8 mouse cellular contexts compared by ENCODE assay signal in the genomic region with DNA sequence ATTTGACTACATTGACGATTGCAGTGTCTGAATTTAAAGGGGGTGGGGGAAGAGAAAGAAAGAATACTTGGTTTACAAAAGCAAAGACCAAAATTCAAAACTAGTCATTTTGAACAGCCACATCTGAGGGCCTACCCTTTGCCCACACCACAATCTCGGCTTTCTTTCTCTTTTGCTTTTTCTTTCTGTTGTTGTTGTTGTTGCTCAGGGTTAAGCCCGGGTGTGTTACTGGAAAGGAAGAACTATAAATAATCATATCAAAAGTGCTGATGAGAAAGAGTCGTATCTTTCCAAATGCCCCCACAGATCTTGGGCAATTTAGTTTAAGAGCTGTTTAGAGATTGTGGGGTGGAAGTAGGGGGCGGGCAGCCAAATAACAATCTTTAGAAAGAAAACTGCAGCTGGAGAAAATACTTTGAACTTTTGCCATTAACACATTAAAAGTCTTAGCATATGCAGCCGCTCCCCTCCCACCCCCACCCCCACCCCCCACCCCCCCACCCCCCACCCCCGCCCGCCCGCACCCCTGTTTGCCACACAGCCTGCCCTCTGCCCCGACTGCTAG. TPM values are rescaled to one million over a fixed set of nuclear protein-coding genes. Genes with fewer than 3 reads are reported as not detected.
A peak's percentile ranks its signal among the peaks of the same experiment; 100 is the strongest.
DNase-seq lines count a peak whose midpoint lies in the region; ATAC-seq and TF ChIP-seq lines count a peak whose summit lies in the region.

No protein-coding gene starts in this region.

- ATAC-seq in liver, embryonic 13.5 days (ENCODE audit: low read depth) = no peak
- no peak for ATAC-seq in erythroblast, adult 5-6 weeks (replicated peaks; ENCODE audit: low FRiP score, poor library complexity, severe bottlenecking)

- peak overlapping the region; percentile 99 for H3K27ac ChIP-seq in cerebellum, adult 2 months (ENCODE audit: insufficient read depth, low read length)
- peak overlapping the region; percentile 51; the same call in 1 of the 2 replicates for H3K27ac ChIP-seq in spleen, adult 2 months (ENCODE audit: insufficient read depth, low read length)
- peak overlapping the region; percentile 29; the same call in 1 of the 2 replicates for H3K27ac ChIP-seq in liver, embryonic 13.5 days

- H3K36me3 ChIP-seq in spleen, adult 2 months (ENCODE audit: control insufficient read depth, insufficient read depth, low read length) = peaks cover 28% of the 10 kb centered on the region
- peaks cover 87% of the 10 kb centered on the region for H3K36me3 ChIP-seq in liver, embryonic 13.5 days

- WGBS in cerebellum, adult 2 months = 9% methylated on average over 10 of the region's 10 CpGs
- 49% methylated on average over 10 of the region's 10 CpGs for WGBS in spleen, adult 2 months
- WGBS in liver, embryonic 13.5 days (ENCODE audit: insufficient replicate concordance) = 48% methylated on average over 10 of the region's 10 CpGs

- no peak for DNase-seq in cerebellum, adult 2 months
- DNase-seq in cerebellum, adult 9-11 months = no peak
- DNase-seq in spleen, adult 2 months (ENCODE audit: low read depth in 1 of 2, low spot score in 2 of 2) = no peak
- DNase-seq in spleen, postnatal 4 days (ENCODE audit: low spot score in 2 of 2) = no peak
- DNase-seq in liver, embryonic 13.5 days = no peak
- no peak for DNase-seq in adrenal gland, adult 2 months
- DNase-seq in lung, adult 18-20 months = no peak

- no peaks in the 10 kb centered on the region for H3K9me3 ChIP-seq in liver, embryonic 13.5 days (replicated peaks)

- H3K9ac ChIP-seq in liver, embryonic 13.5 days = 0 out of 2 replicates have a peak overlapping the region, but pooled peaks have one; percentile 26

- peaks cover 66% of the 10 kb centered on the region for H3K4me1 ChIP-seq in cerebellum, adult 2 months (ENCODE audit: control insufficient read depth, insufficient read depth, low read length)
- peaks cover 39% of the 10 kb centered on the region for H3K4me1 ChIP-seq in spleen, adult 2 months (ENCODE audit: control insufficient read depth, insufficient read depth, insufficient read length)
- peaks cover 97% of the 10 kb centered on the region for H3K4me1 ChIP-seq in liver, embryonic 13.5 days (replicated peaks)

- 0 out of 2 replicates have a peak overlapping the region, but pooled peaks have one; percentile 10 for H3K4me2 ChIP-seq in liver, embryonic 13.5 days

- peak overlapping the region; percentile 61 for H3K4me3 ChIP-seq in cerebellum, adult 2 months (replicated peaks; ENCODE audit: insufficient read depth, low read depth, low read length)
- H3K4me3 ChIP-seq in spleen, adult 2 months (ENCODE audit: extremely low read depth, insufficient read depth, insufficient read length) = no peak overlapping the region
- H3K4me3 ChIP-seq in liver, embryonic 13.5 days (replicated peaks) = no peak overlapping the region

- no peak for TF ChIP-seq POLR2A in cerebellum, adult 2 months (IDR thresholded peaks at IDR 0.05; ENCODE audit: borderline replicate concordance, insufficient read depth, low read length)
- TF ChIP-seq POLR2A in spleen, adult 2 months (IDR thresholded peaks at IDR 0.05; ENCODE audit: low read depth, low read length) = no peak

- H3K27me3 ChIP-seq in cerebellum, adult 2 months (ENCODE audit: control insufficient read depth, insufficient read depth, low read length) = no peaks in the 10 kb centered on the region
- H3K27me3 ChIP-seq in spleen, adult 2 months (ENCODE audit: control insufficient read depth, insufficient read depth, low read length) = no peaks in the 10 kb centered on the region
- H3K27me3 ChIP-seq in liver, embryonic 13.5 days = no peaks in the 10 kb centered on the region

- no peak for TF ChIP-seq CTCF in cerebellum, adult 2 months (IDR thresholded peaks at IDR 0.05; ENCODE audit: borderline replicate concordance, insufficient read depth, low read depth, low read length)
- no peak for TF ChIP-seq CTCF in spleen, adult 2 months (IDR thresholded peaks at IDR 0.05; ENCODE audit: extremely low read depth, insufficient read depth, insufficient read length, insufficient replicate concordance)

RNA-seq across cellular contexts. Expression of gene Zmynd8, which starts 20.7 kb away (rescaled TPM):
- polyA plus RNA-seq in cerebellum, adult 2 months (2012; rRNA removed) = 85.5 and 86.6 TPM in 2 replicates
- polyA plus RNA-seq in spleen, adult 2 months (2012; rRNA removed) = 25.0 and 25.4 TPM in 2 replicates
- 26.5 and 28.3 TPM in 2 replicates for polyA plus RNA-seq in liver, embryonic 13.5 days (2015; fragmentation: Nextera tagmentation; extraction: Ambion mirVana)
- total RNA-seq in erythroblast, adult 5-6 weeks (2015; ENCODE audit: low replicate concordance) = 60.1 and 81.1 TPM in 2 replicates
- 83.9 and 95.3 TPM in 2 replicates for total RNA-seq in erythroblast, adult 5-6 weeks (2017; ENCODE audit: low replicate concordance)
- 10 to 100 TPM; 53.9 to 56.5 TPM for total RNA-seq in adrenal gland, adult 2 months (2021)
- polyA plus RNA-seq in adrenal gland, adult 2 months (2012; rRNA removed) = 21.3 and 22.2 TPM in 2 replicates

Comparison
In these comparisons a context has a peak if more than half of its experiments do, and no peak if none do; other contexts are left out.
1. H3K27ac ChIP-seq: peak in every context shown above with its lines; median percentile 99 in cerebellum, adult 2 months; 51 in spleen, adult 2 months; 29 in liver, embryonic 13.5 days.